33 mouse cellular contexts compared by ENCODE assay signal in genomic region chrX:51999426-51999825, GRCm38 (mm10). TPM values are rescaled to one million over a fixed set of nuclear protein-coding genes. Genes with fewer than 3 reads are reported as not detected.
DNase-seq lines count a peak whose midpoint lies in the region; ATAC-seq and TF ChIP-seq lines count a peak whose summit lies in the region.
"Had no signal": no experiment of that assay in that cellular context is flagged by ENCODE, and none has a peak within 500 bp of the region (broad histone marks: within the 10 kb centered on the region; RNA-seq: fewer than 3 reads in every experiment).

No protein-coding gene starts in this region.

- no peak for ATAC-seq in heart, embryonic 12.5 days (ENCODE audit: insufficient number of reproducible peaks, low FRiP score)
- ATAC-seq in limb, embryonic 13.5 days (ENCODE audit: low FRiP score, low read depth), result 0 out of 2 replicates have a peak, but pooled peaks have one; percentile 51
- ATAC-seq: activated CD4-positive, CD25-positive, alpha-beta regulatory T cell, adult 4 months; forebrain, embryonic 13.5 days; liver, embryonic 12.5 days had no signal

- no peak for TF ChIP-seq RAD21 in MEL (IDR thresholded peaks at IDR 0.05; ENCODE audit: low read depth, low read length)

- no peak for TF ChIP-seq EP300 in heart, adult 2 months (IDR thresholded peaks at IDR 0.05; ENCODE audit: insufficient read depth, low read depth, low read length)
- no peak for TF ChIP-seq EP300 in MEL (IDR thresholded peaks at IDR 0.05; ENCODE audit: low read depth in 1 of 2, low read length in 2 of 2)

- H3K9me3 ChIP-seq in heart, embryonic 12.5 days (replicated peaks), result 0 out of 2 replicates have a peak, but pooled peaks cover 4% of the 10 kb centered on the region
- H3K9me3 ChIP-seq in limb, embryonic 13.5 days, result no peaks in the 10 kb centered on the region
- no peaks in the 10 kb centered on the region for H3K9me3 ChIP-seq in limb, embryonic 10.5 days (replicated peaks)
- H3K9me3 ChIP-seq in MEL (replicated peaks; ENCODE audit: insufficient read depth, low read length), result no peaks in the 10 kb centered on the region
- H3K9me3 ChIP-seq: embryonic facial prominence, embryonic 12.5 days; forebrain, embryonic 13.5 days; heart, embryonic 10.5 days; limb, embryonic 12.5 days; liver, embryonic 12.5 days; neural tube, embryonic 15.5 days had no signal

- WGBS in heart, adult 2 months, result 66% methylated on average over 4 of the region's 4 CpGs
- 64% methylated on average over 4 of the region's 4 CpGs for WGBS in heart, embryonic 12.5 days
- 49% methylated on average over 4 of the region's 4 CpGs for WGBS in limb, embryonic 13.5 days
- whole genome bisulfite sequencing in limb, embryonic 10.5 days, result 63% methylated on average over 4 of the region's 4 CpGs

- H3K27me3 ChIP-seq in heart, adult 2 months (ENCODE audit: control insufficient read depth, insufficient read depth, low read length), result no peaks in the 10 kb centered on the region
- H3K27me3 ChIP-seq in heart, embryonic 12.5 days (replicated peaks), result no peaks in the 10 kb centered on the region
- no peaks in the 10 kb centered on the region for H3K27me3 ChIP-seq in limb, embryonic 13.5 days
- peaks cover 2% of the 10 kb centered on the region; the same call in 1 of the 2 replicates for H3K27me3 ChIP-seq in limb, embryonic 10.5 days (ENCODE audit: low read depth, poor library complexity, severe bottlenecking)
- no peaks in the 10 kb centered on the region for H3K27me3 ChIP-seq in MEL (ENCODE audit: control insufficient read depth in 1 of 2, insufficient read depth in 2 of 2, low read length in 2 of 2)
- H3K27me3 ChIP-seq: embryonic facial prominence, embryonic 12.5 days; forebrain, embryonic 13.5 days; limb, embryonic 12.5 days; liver, embryonic 12.5 days; neural tube, embryonic 15.5 days had no signal

- no peaks in the 10 kb centered on the region for H3K36me3 ChIP-seq in heart, adult 2 months (ENCODE audit: control insufficient read depth, insufficient read depth, low read length)
- no peaks in the 10 kb centered on the region for H3K36me3 ChIP-seq in heart, embryonic 12.5 days
- no peaks in the 10 kb centered on the region for H3K36me3 ChIP-seq in limb, embryonic 13.5 days
- no peaks in the 10 kb centered on the region for H3K36me3 ChIP-seq in limb, embryonic 10.5 days
- H3K36me3 ChIP-seq in MEL (ENCODE audit: control insufficient read depth in 1 of 2, insufficient read depth in 2 of 2, low read length in 2 of 2), result no peaks in the 10 kb centered on the region
- H3K36me3 ChIP-seq: embryonic facial prominence, embryonic 12.5 days; heart, embryonic 10.5 days; limb, embryonic 12.5 days; liver, embryonic 12.5 days; neural tube, embryonic 15.5 days had no signal

- no peaks in the 10 kb centered on the region; the same call in 1 of the 2 replicates for H3K4me1 ChIP-seq in heart, adult 2 months (ENCODE audit: control insufficient read depth, insufficient read depth, low read length)
- H3K4me1 ChIP-seq in heart, embryonic 12.5 days (replicated peaks), result no peaks in the 10 kb centered on the region
- H3K4me1 ChIP-seq in limb, embryonic 13.5 days, result no peaks in the 10 kb centered on the region
- H3K4me1 ChIP-seq in limb, embryonic 10.5 days, result no peaks in the 10 kb centered on the region; the same call in 1 of the 2 replicates
- H3K4me1 ChIP-seq in MEL (ENCODE audit: control insufficient read depth in 1 of 2, insufficient read depth in 2 of 2, low read length in 2 of 2), result no peaks in the 10 kb centered on the region
- H3K4me1 ChIP-seq: embryonic facial prominence, embryonic 12.5 days; forebrain, embryonic 13.5 days; heart, embryonic 10.5 days; limb, embryonic 12.5 days; liver, embryonic 12.5 days; neural tube, embryonic 15.5 days had no signal

- no peak overlapping the region for H3K27ac ChIP-seq in heart, adult 2 months
- H3K27ac ChIP-seq in heart, embryonic 12.5 days (ENCODE audit: poor library complexity, severe bottlenecking), result no peak overlapping the region
- no peak overlapping the region for H3K27ac ChIP-seq in limb, embryonic 13.5 days
- H3K27ac ChIP-seq in limb, embryonic 10.5 days, result no peak overlapping the region
- H3K27ac ChIP-seq in MEL (ENCODE audit: control insufficient read depth, low read depth, low read length), result no peak overlapping the region
- H3K27ac ChIP-seq: embryonic facial prominence, embryonic 12.5 days; forebrain, embryonic 13.5 days; heart, embryonic 10.5 days; limb, embryonic 12.5 days; liver, embryonic 12.5 days; neural tube, embryonic 15.5 days had no signal

- TF ChIP-seq POLR2A in heart, adult 2 months (IDR thresholded peaks at IDR 0.05; ENCODE audit: insufficient read depth, low read depth, low read length), result no peak
- no peak for TF ChIP-seq POLR2A in MEL (IDR thresholded peaks at IDR 0.05; ENCODE audit: control insufficient read depth in 1 of 2, insufficient read depth in 1 of 2, low read depth in 1 of 2, low read length in 2 of 2, poor library complexity in 1 of 2)

- intact Hi-C loops in heart, adult 2 months (cut with DNase I), result no loop called here

- H3K79me2 ChIP-seq in heart, adult 2 months (replicated peaks; ENCODE audit: control insufficient read depth, insufficient read depth, low read length), result no peaks in the 10 kb centered on the region
- no peaks in the 10 kb centered on the region for H3K79me2 ChIP-seq in MEL (ENCODE audit: control insufficient read depth, insufficient read depth, low read length, poor library complexity)

- no peak overlapping the region for H3K4me2 ChIP-seq in heart, embryonic 12.5 days
- H3K4me2 ChIP-seq in limb, embryonic 13.5 days (replicated peaks), result no peak overlapping the region
- H3K4me2 ChIP-seq: embryonic facial prominence, embryonic 12.5 days; forebrain, embryonic 13.5 days; limb, embryonic 12.5 days; liver, embryonic 12.5 days; neural tube, embryonic 15.5 days had no signal

- no peak overlapping the region for H3K9ac ChIP-seq in heart, adult 2 months (ENCODE audit: low read depth, low read length)
- no peak overlapping the region for H3K9ac ChIP-seq in heart, embryonic 12.5 days
- H3K9ac ChIP-seq in limb, embryonic 13.5 days, result no peak overlapping the region
- H3K9ac ChIP-seq in MEL (ENCODE audit: control insufficient read depth, low read depth, low read length, poor library complexity, severe bottlenecking), result no peak overlapping the region
- H3K9ac ChIP-seq: embryonic facial prominence, embryonic 12.5 days; forebrain, embryonic 13.5 days; limb, embryonic 12.5 days; liver, embryonic 12.5 days; neural tube, embryonic 15.5 days had no signal

- no peak overlapping the region for H3K4me3 ChIP-seq in heart, adult 2 months
- H3K4me3 ChIP-seq in heart, embryonic 12.5 days, result no peak overlapping the region
- no peak overlapping the region for H3K4me3 ChIP-seq in limb, embryonic 13.5 days
- H3K4me3 ChIP-seq in limb, embryonic 10.5 days, result no peak overlapping the region
- H3K4me3 ChIP-seq in MEL (ENCODE audit: control insufficient read depth in 1 of 2, insufficient read depth in 1 of 2, low read depth in 2 of 2, low read length in 2 of 2), result no peak overlapping the region
- H3K4me3 ChIP-seq: embryonic facial prominence, embryonic 12.5 days; erythroblast, embryonic 14.5 days; forebrain, embryonic 13.5 days; heart, embryonic 10.5 days; limb, embryonic 12.5 days; liver, embryonic 12.5 days; neural tube, embryonic 15.5 days had no signal

- TF ChIP-seq CTCF in heart, adult 2 months (IDR thresholded peaks at IDR 0.05), result peak; percentile 18; the same call in 1 of the 2 replicates
- TF ChIP-seq CTCF in MEL (IDR thresholded peaks at IDR 0.05 in 2 of 3, conservative IDR thresholded peaks at IDR 0.05 in 1 of 3; ENCODE audit: control insufficient read depth in 1 of 3, insufficient read depth in 1 of 3, low read depth in 2 of 3, low read length in 3 of 3, poor library complexity in 1 of 3, severe bottlenecking in 1 of 3), result no peak

- DNase-seq in heart, adult 2 months, result no peak
- no peak for DNase-seq in limb, embryonic 10.5 days (ENCODE audit: low spot score)
- peak; percentile 1 for DNase-seq in MEL (ENCODE audit: low read depth, low spot score)
- DNase-seq in fat pad, adult 2 months (ENCODE audit: extremely low read depth, low read depth, low spot score), result peak; percentile 2
- DNase-seq in frontal cortex, adult 2 months (ENCODE audit: extremely low spot score in 1 of 2, low spot score in 1 of 2), result no peak
- DNase-seq: adrenal gland, adult 8-10 months; cerebellum, adult 11 months; cerebellum, adult 9-11 months; kidney, adult 11 months; lung, adult 18-20 months; right cerebral cortex, adult 18-20 months; thymus, adult 2 months had no signal

TF ChIP-seq in MEL, 35 proteins besides CTCF, POLR2A, EP300 and RAD21 (continues in another document):
- TF ChIP-seq MEF2A (IDR thresholded peaks at IDR 0.05; ENCODE audit: extremely low read depth, insufficient replicate concordance, low read depth, low read length, poor library complexity, severe bottlenecking) (no peak), CHD2 (IDR thresholded peaks at IDR 0.05; ENCODE audit: low read length) (no peak), NELFE (IDR thresholded peaks at IDR 0.05; ENCODE audit: low read depth, low read length) (no peak), TBP (IDR thresholded peaks at IDR 0.05; ENCODE audit: low read depth, low read length) (no peak), UBTF (IDR thresholded peaks at IDR 0.05; ENCODE audit: borderline replicate concordance, insufficient read depth, low read depth, low read length) (no peak), ZC3H11A (IDR thresholded peaks at IDR 0.05; ENCODE audit: low read depth, low read length) (no peak), SMC3 (IDR thresholded peaks at IDR 0.05; ENCODE audit: low read depth, low read length) (no peak), MAFK (IDR thresholded peaks at IDR 0.05; ENCODE audit: borderline replicate concordance, low read depth, low read length) (no peak), RCOR1 (IDR thresholded peaks at IDR 0.05; ENCODE audit: low read depth, low read length) (no peak), ZMIZ1 (IDR thresholded peaks at IDR 0.05; ENCODE audit: low read depth, low read length) (no peak), MAZ (IDR thresholded peaks at IDR 0.05; ENCODE audit: low read depth, low read length) (no peak), GABPA (IDR thresholded peaks at IDR 0.05; ENCODE audit: low read depth, low read length) (no peak), ZKSCAN1 (IDR thresholded peaks at IDR 0.05; ENCODE audit: low read depth, low read length) (no peak), NRF1 (IDR thresholded peaks at IDR 0.05; ENCODE audit: insufficient read depth, low read depth, low read length, poor library complexity, severe bottlenecking) (no peak)

RNA-seq across cellular contexts. Expression of gene 1700080O16Rik, which starts 26.9 kb away (rescaled TPM):
- total RNA-seq in heart, adult 2 months (2021), result not detected
- polyA plus RNA-seq in heart, adult 2 months (2012; rRNA removed), result not detected in 2 replicates
- not detected in 2 replicates for polyA plus RNA-seq in heart, embryonic 12.5 days (2016; fragmentation: Nextera tagmentation; extraction: Ambion mirVana)
- not detected in 2 replicates for polyA plus RNA-seq in limb, embryonic 13.5 days (2015; fragmentation: Nextera tagmentation; extraction: Ambion mirVana)
- not detected in 2 replicates for polyA plus RNA-seq in limb, embryonic 10.5 days (2016; fragmentation: Nextera tagmentation; extraction: Ambion mirVana)
- total RNA-seq in MEL (2012; rRNA removed), result not detected in 2 replicates
- polyA plus RNA-seq in MEL (2012; ENCODE audit: insufficient read depth in 1 of 2, insufficient read length in 2 of 2, low read depth in 1 of 2, low replicate concordance in 2 of 2, missing spikeins in 1 of 2), result not detected
- polyA plus RNA-seq in frontal cortex, adult 2 months (2012; rRNA removed), result not detected in 2 replicates
- total RNA-seq: adrenal gland, adult 8-10 months; gastrocnemius, adult 8-10 months; hematopoietic stem cell, adult 5-6 weeks; layer of hippocampus, postnatal 14 days; left cerebral cortex, postnatal 10 days; megakaryocyte-erythroid progenitor cell, adult 5-6 weeks had no signal
- polyA plus RNA-seq: activated CD4-positive, CD25-positive, alpha-beta regulatory T cell, adult 4 months; cortical plate, adult 2 months; embryonic facial prominence, embryonic 12.5 days; erythroblast, embryonic 14.5 days; forebrain, embryonic 13.5 days; heart, embryonic 10.5 days; heart, postnatal 0 days; hindbrain, embryonic 16.5 days; kidney, embryonic 16.5 days; large intestine, adult 2 months; limb, embryonic 12.5 days; liver, embryonic 12.5 days; neural tube, embryonic 15.5 days; stomach, embryonic 16.5 days had no signal

Comparison
In these comparisons a context has a peak if more than half of its experiments do, and no peak if none do; other contexts are left out.
1. DNase-seq: peak in MEL (single experiment) and fat pad, adult 2 months (single experiment); none in heart, adult 2 months (0 of 2), limb, embryonic 10.5 days (single experiment) and frontal cortex, adult 2 months (0 of 2).